Mouse (Mus musculus) CH12.LX (cell line): ENCODE data around the gene Slc23a2.

Source experiments
- CTCF ChIP-seq, 2 experiments: IDR thresholded peaks in 1 of 2; conservative IDR thresholded peaks in 1 of 2; 2 replicates each; pipeline ENCODE4 v1.5.1; 2011 to 2012; ENCODE audit warnings: low read depth in 2 of 2, low read length in 2 of 2, improper control_type of control experiment in 1 of 2, inconsistent platforms in 1 of 2, mild to moderate bottlenecking in 1 of 2, moderate library complexity in 1 of 2
- HCFC1 ChIP-seq: IDR thresholded peaks from 2 replicates; pipeline ENCODE4 v1.6.1; 2012; ENCODE audit warnings: low read depth, mild to moderate bottlenecking, inconsistent platforms, low read length, improper control_type of control experiment
- MXI1 ChIP-seq: IDR thresholded peaks from 2 replicates; pipeline ENCODE4 v1.6.1; 2011; ENCODE audit warnings: mild to moderate bottlenecking, low read depth, low read length, improper control_type of control experiment

GRCm38 (mm10) chr2:132016034-132016433, 128.9 kb downstream of the Slc23a2 start:
- TF ChIP-seq CTCF (conservative IDR thresholded peaks at IDR 0.05 in 1 of 2, IDR thresholded peaks at IDR 0.05 in 1 of 2; ENCODE audit: low read depth in 2 of 2, low read length in 2 of 2) (no peak), MXI1 (no peak), HCFC1 (no peak)
